In the genomic region with DNA sequence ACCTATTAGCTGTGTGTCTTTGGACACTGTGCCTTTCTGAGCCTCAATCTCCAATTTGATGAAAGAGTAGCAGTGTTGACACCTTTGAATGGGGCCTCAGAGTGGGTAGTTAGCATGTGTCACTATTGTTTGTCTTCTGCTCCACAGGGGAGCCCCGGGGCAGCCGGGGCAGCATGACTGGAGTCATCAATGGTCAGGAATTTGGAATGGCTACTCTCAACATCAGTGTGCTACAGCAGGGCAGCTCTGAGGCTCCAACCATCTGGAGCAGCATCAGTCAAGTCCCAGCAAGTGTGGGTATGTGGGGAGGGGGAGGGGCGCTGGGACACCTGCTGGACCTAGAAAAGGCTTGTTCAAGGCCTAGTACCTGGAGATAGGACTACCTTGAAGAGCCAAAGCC, we compare ENCODE assay signal across 18 mouse cellular contexts.
"Had no signal": no experiment of that assay in that cellular context is flagged by ENCODE, and none has a peak within 500 bp of the region (broad histone marks: within the 10 kb centered on the region; RNA-seq: fewer than 3 reads in every experiment).

No protein-coding gene starts in this region.

- H3K27ac ChIP-seq: kidney, embryonic 15.5 days; left cerebral cortex, adult 2 months; liver, embryonic 12.5 days; liver, embryonic 15.5 days; lung, embryonic 15.5 days; stomach, embryonic 15.5 days had no signal

- H3K4me3 ChIP-seq: kidney, embryonic 15.5 days; left cerebral cortex, adult 2 months; liver, embryonic 12.5 days; liver, embryonic 15.5 days; lung, embryonic 15.5 days; stomach, embryonic 15.5 days had no signal

- H3K9ac ChIP-seq: kidney, embryonic 15.5 days; liver, embryonic 12.5 days; liver, embryonic 15.5 days; lung, embryonic 15.5 days; stomach, embryonic 15.5 days had no signal

- H3K4me2 ChIP-seq: kidney, embryonic 15.5 days; liver, embryonic 12.5 days; liver, embryonic 15.5 days; lung, embryonic 15.5 days; stomach, embryonic 15.5 days had no signal

- ATAC-seq: liver, embryonic 12.5 days had no signal

- DNase-seq: kidney, adult 11 months; kidney, adult 8-10 months; kidney, postnatal 10 days; kidney, postnatal 36 days; layer of hippocampus, postnatal 36 days; lung, adult 18-20 months; lung, postnatal 10 days; lung, postnatal 4 days; midbrain, embryonic 14.5 days; right cerebral cortex, postnatal 25 days; spleen, adult 18-20 months; thymus, postnatal 25 days had no signal

- H3K36me3 ChIP-seq: kidney, embryonic 15.5 days; liver, embryonic 12.5 days; liver, embryonic 15.5 days; lung, embryonic 15.5 days; stomach, embryonic 15.5 days had no signal

- H3K9me3 ChIP-seq: kidney, embryonic 15.5 days; liver, embryonic 12.5 days; liver, embryonic 15.5 days; lung, embryonic 15.5 days; stomach, embryonic 15.5 days had no signal

- H3K27me3 ChIP-seq: kidney, embryonic 15.5 days; liver, embryonic 15.5 days; lung, embryonic 15.5 days; stomach, embryonic 15.5 days had no signal
